Mouse (Mus musculus): ENCODE results near the gene Sema6d.

The Sema6d gene

GRCm38 (mm10) chr2:124399611-124400010 lies 309.8 kb downstream of the Sema6d start:
- no peak for DNase-seq (ENCODE audit: low read depth, low spot score)

DNA sequence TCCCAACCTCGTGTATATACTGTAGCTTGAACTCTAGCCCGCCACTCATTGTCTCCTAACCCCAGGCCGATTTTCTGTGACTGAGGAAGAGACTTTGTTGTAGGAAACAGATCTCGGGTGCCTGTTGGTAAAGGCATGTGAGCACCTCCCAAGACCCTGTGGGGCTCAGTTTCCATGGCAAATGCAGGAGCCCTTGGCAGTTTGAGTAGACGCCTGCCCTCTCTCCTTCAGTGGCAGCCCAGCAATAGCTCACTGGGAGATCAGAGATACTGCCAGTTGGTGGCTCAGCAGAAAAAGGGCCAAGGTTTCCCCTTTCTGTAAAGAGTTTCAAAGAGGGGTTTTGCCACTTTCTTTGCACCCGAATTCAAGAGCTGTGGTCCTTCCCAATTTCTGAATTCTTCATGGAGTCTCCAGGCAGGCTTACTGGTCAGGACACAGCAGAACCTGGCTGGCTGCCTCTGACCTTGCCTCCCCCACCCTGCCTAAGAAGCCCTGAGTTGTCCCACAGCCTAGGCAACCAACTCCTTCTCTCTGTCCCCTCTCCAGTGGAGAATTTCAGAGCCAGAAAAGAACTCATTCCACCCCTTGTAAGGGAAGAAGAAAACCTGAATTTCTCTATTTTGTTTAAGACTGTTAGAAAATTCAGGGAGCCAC lies 312.1 kb downstream of the Sema6d start:
- DNase-seq (ENCODE audit: low read depth, low spot score), result no peak

GRCm38 (mm10) chr2:124403571-124403970 lies 313.8 kb downstream of the Sema6d start:
- DNase-seq (ENCODE audit: low read depth, low spot score), result no peak

DNA sequence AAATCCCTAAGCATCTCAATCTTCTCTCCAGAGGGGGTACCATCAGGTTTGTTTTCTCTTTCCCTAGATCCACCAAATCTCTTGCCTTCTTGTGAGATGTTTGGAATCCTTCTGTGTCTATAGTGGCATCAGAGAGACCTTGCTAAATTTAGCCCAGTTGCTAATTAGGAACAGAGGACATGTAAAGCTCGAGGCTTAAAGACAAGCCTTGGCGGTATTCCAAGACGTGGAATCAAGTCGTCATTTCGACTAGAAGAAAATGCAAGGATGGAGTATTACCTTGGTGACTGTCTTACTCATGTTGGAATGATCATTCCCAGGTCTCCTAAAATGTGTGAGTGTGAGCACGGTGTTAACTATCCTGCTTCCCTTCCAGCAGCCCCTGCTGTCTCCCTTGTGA lies 314.2 kb downstream of the Sema6d start:
- no peak for DNase-seq (ENCODE audit: low read depth, low spot score)

GRCm38 (mm10) chr2:124404631-124405562 lies 315.1 kb downstream of the Sema6d start:
- DNase-seq (ENCODE audit: low read depth, low spot score), result no peak

DNA sequence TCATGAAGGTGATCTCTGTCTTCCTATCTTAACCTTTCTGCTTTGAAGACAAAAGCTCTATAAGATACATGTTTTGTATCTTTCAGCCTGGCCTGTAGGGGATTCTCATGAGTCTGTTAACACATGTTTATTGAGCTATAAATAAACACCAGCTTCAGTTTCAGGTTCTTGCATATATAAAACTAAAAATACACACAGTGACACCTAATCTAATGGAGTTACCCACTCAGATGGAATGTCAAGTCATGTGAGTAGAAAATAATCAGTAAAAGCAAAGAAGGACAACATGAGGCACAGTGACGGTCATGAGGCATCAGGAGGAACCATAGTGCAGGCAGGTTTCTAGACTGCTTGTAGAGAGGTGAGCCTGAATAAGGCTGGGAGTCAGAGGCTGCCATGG lies 319.2 kb downstream of the Sema6d start:
- DNase-seq (ENCODE audit: low read depth, low spot score), result no peak

DNA sequence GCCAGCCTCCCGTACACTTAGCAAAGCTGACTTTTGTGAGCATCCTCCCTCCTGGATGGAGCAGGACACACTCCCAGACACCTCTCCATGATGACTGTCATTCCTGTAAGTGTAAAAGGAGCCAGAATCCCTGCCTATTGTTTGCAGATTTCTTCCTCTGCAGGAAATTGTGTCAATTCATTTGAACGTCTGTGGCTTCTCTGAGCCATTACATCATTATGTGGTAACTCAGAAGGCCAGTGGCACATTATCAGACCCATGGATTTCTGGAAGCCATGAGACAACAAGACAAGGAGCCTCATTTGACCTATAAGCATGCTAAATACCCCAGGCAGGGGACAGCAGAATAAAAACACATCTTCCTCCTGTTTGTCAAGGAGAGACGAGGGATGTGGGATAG lies 327.0 kb downstream of the Sema6d start:
- DNase-seq (ENCODE audit: low read depth, low spot score), result no peak

GRCm38 (mm10) chr2:124418319-124418718 lies 328.6 kb downstream of the Sema6d start:
- DNase-seq (ENCODE audit: low read depth, low spot score), result no peak

DNA sequence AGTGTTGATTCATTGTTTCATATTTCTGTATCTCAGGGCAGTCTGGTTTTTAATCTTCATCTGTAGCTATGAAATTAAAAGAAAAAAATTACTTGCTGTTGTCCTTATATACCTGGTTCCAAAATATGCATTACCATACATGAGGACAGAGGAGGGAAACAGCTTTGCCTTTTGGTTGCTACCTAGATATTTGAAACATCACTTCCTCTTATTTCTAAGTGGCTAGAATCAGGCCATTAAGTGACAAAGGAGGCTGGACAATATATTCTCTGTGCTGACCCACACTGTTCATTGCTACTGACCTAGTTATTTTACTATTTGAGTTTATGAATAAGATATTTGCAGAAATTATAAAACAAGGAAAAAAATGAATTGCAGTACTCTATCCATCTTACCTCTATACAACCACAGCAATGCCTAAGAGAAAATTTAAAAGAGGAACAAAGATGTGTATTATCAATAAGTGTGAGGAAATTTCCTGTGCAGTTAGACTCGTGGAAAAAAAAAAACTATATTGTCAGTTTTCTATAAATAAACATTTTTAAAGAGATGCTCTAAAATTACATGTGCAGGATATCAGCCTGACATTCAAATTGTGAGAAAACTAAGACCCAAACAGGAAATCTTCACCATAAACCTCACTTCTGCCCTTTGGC lies 330.5 kb downstream of the Sema6d start:
- DNase-seq (ENCODE audit: low read depth, low spot score), result no peak

DNA sequence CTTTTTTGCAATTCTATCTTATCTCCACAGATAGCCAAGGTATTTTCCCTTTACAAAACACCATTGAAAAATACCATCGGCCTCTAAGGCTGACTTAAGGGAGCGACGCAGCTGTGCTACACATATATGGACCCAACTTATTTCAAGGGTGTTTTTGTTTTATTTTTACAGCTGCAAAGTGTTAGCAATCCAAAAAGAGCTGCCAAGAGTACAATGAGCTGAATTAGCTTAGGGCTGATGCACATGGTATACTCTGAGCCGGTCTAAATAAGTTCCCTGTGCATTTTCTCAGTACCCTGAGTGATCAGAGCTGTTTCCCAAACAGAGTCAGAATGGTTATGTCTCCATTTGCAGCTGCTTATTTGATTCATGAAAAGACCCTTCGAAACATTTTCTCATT lies 340.0 kb downstream of the Sema6d start:
- DNase-seq (ENCODE audit: low read depth, low spot score), result no peak

DNA sequence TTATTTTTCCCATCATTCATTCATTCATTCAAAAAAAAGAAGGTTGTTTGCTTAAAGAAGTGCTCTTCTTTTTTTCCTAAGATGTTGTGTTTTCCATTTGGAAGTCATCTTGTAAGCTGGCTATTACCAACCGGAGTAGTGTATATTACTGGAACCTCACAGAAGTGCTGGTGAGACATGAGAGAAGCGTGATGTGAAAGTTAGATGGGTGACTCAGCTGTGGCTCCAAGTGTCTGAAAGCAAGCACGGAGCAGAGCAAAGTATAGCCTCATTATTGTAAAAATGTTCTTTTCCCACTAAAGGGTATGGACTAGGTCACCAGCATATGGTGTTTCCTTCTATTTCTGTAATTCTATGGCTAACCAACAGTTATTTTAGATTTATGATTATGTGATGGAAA lies 340.9 kb downstream of the Sema6d start:
- no peak for DNase-seq (ENCODE audit: low read depth, low spot score)

- no peak for DNase-seq (ENCODE audit: low read depth, low spot score)
These were observed 345.7 kb downstream of the Sema6d start for GRCm38 (mm10) chr2:124435382-124436002.

DNA sequence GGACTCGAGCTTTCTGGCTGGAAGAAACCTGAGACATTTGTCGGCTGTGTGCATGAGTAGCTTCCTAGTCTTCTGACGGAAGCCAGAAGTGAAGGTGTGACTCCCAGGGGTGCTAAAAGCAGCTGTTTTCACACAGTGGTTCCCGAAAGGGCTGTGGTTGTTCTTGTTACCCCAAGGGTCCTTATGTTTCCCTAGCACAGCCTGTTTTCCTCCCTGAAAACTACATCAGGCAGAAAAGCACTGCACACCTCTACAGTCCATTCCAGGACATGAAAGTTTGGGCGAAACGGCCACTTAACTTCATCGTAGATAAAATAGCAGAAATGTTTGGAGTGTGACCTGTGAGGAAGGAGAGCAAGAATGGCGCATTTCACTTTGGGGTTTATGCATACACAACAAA lies 346.9 kb downstream of the Sema6d start:
- DNase-seq (ENCODE audit: low read depth, low spot score), result no peak

DNA sequence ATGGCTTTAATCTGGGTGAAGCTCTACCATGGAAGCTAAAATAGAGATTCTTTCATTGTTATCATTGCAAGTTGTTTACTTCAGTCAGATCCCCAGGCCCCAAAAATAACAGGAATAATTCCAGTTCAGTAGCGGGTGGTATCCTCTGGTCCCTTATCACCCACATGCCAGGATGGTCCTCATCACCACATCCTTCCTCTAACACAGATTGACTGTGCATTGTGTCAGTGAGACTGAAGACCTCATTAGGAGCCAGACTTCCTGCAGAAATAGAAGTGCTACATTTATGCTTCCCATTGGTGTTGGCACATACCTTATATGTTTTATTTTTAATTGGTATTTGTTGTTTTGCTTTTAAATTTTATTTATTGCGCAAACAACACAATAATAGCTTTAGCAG lies 354.4 kb downstream of the Sema6d start:
- DNase-seq (ENCODE audit: low read depth, low spot score), result no peak

GRCm38 (mm10) chr2:124455881-124456280 lies 366.1 kb downstream of the Sema6d start:
- DNase-seq (ENCODE audit: low read depth, low spot score), result no peak

- no peak for DNase-seq (ENCODE audit: low read depth, low spot score)
These were observed 367.2 kb downstream of the Sema6d start for GRCm38 (mm10) chr2:124456999-124457398.

DNA sequence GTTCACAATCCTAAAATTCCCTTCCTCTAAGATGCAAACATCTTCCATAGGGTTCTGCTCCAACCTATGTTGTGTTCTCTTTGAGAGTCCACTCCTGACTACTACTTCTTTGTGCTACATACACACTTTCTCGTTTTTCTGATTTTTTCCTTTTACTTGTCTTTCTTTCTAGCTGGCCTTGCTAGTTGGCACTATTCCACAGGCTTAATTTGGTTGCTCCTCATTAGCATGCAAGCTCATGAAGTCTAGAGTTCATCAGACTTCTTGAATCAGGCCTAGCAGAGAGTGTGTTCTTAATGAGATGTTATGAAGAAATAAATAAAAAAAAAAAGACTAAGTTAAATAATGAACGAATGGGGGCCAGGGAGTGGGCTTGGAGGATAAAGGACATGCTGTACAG lies 368.3 kb downstream of the Sema6d start:
- no peak for DNase-seq (ENCODE audit: low read depth, low spot score)

GRCm38 (mm10) chr2:124460956-124461355 lies 371.2 kb downstream of the Sema6d start:
- DNase-seq (ENCODE audit: low read depth, low spot score), result peak; percentile 33

GRCm38 (mm10) chr2:124461378-124461851 lies 371.6 kb downstream of the Sema6d start:
- DNase-seq (ENCODE audit: low read depth, low spot score), result no peak

- no peak for DNase-seq (ENCODE audit: low read depth, low spot score)
These were observed 375.5 kb downstream of the Sema6d start for GRCm38 (mm10) chr2:124465004-124465946.

DNA sequence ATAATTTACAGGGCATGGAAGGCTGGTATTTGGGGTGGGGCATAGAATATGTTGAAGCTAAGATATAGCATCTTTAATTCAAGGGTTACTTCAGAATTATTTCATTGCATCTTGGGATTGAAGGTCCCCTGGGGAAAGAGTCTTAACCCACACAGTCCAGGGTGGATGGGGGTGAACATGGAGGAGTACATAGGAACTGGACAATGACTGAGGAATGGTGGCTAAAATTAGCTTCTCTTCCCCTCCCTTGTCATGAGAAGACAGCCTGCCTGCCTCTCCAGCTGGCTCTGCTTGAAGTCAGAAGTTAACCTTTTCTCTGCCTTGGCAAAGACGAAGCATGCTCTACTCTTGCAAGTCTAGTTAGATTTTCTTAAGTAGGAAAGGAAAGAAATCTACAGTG lies 377.7 kb downstream of the Sema6d start:
- DNase-seq (ENCODE audit: low read depth, low spot score), result no peak
